Mouse (Mus musculus) ES-E14 (cell line): ENCODE data around the gene Pdzk1.

Source experiments
- CHD2 ChIP-seq: IDR thresholded peaks from 2 replicates; pipeline ENCODE4 v1.6.1; 2014; ENCODE audit warnings: mild to moderate bottlenecking, low read depth, low read length, inconsistent platforms
- HCFC1 ChIP-seq: IDR thresholded peaks from 2 replicates; pipeline ENCODE4 v1.6.1; 2012; ENCODE audit warnings: low read length, inconsistent platforms, borderline replicate concordance; ENCODE audit not compliant: insufficient read depth
- MAFK ChIP-seq: IDR thresholded peaks from 2 replicates; pipeline ENCODE4 v1.6.1; 2014; ENCODE audit warnings: mild to moderate bottlenecking, low read depth, low read length, inconsistent platforms; ENCODE audit not compliant: insufficient read depth
- ZC3H11A ChIP-seq: IDR thresholded peaks from 2 replicates; pipeline ENCODE4 v1.6.1; 2012; ENCODE audit warnings: low read depth, mild to moderate bottlenecking, inconsistent platforms, low read length, borderline replicate concordance
- ZNF384 ChIP-seq: IDR thresholded peaks from 2 replicates; pipeline ENCODE4 v1.6.1; 2012; ENCODE audit warnings: low read depth, low read length, inconsistent platforms

DNA sequence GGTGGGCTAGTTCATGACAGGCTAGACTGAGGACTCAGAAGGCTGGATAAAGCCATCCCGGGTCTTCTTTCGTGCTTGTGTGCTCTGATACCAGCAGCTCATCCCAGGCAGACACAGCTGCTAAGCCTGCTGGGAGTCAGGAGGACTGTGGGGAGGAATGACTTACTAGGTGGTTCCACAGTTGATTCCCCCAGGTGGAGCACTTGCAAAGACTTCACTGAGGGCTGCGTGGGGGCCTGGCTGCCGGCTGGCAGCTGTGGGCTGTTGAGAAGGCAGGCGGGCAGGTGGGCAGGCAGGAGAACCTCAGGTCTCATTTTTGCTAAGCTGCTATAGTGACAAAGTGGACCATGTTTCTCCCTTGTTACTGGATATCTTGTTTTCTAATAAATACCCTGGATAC, 31.4 kb downstream of the Pdzk1 start:
- TF ChIP-seq CHD2 (no peak), ZC3H11A (no peak), MAFK (no peak), ZNF384 (no peak), HCFC1 (no peak)
